Mouse (Mus musculus): ENCODE measurements around the gene Kcnk3.

DNA sequence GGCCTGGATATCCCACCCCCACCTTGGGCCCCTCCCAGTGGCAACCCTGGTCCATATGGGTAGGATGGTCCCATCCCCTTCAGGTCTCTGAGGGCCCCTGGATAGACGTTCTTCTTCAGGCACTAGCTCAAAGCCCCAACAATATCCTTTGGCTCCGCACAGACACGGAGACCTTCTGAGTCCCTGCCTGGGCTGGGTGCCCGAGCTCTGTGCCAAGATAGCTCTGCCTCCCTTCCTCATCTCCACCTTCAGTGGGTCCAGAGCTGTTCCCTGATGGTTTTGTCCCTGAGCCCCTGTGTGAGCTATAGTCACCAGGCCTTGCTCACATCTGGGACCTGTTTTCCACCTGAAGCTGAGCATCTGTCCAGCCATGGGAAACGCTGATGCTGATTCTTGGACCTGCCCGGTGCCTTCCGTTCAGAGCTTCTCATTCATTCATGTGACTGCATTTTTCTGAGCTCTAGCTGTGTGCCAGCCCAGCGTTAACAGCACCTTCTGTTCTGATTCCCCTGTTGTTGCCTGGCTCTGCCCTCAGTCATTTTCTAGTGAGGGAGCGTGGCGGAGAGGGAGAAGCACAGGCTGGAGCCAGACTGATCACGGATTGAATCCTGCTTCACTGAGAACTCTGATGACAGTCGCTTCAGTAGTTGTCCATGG, 10.2 kb upstream of the Kcnk3 start:
- peak; percentile 42; the same call in 1 of the 2 replicates for TF ChIP-seq POLR2A (IDR thresholded peaks at IDR 0.05; ENCODE audit: borderline replicate concordance, insufficient read depth, low read length)
- no peak for TF ChIP-seq CTCF (IDR thresholded peaks at IDR 0.05; ENCODE audit: borderline replicate concordance, insufficient read depth, low read depth, low read length)
